Mouse (Mus musculus) mature B cell (primary cell): ENCODE data around the gene Slf2.

Experiments used
- in situ Hi-C: fragments of 300-500 bp; cut with MboI; formaldehyde crosslinking; loops from 2 replicates; pipeline ENCODE4 v1.14.3; 2019

Slf2 gene

GRCm38 (mm10) chr19:44907851-44908690, 22.9 kb upstream of the Slf2 start:
- in situ Hi-C loops: no loop called here

DNA sequence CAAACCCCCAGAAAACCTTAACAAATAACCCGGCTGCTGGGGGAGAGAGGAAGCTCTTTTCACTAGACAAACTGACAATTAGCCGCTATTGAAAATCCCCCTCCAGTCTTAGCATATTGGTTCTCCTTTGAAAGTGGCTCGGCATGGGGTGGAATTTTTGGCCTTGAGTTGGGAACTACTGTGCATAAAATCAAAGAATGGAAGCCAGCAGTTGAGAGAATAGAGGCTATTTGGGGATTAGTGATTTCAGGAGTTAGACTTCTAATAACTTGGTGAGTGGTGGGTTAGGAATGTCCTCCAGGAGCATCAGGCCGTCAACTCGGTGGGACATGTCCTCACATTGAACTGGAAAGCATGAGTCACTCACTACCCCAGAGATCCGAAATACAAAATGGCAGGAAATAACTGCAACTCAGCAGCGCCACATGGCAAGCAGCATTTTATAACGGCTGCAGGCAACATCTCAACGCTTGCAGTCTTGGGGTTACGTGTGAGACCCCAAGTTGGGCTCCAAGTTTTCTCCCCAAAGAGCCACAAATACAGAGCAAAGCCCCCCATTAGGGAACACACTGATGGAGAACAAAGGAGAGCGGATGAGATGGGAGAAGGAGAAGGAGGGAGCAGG, 22.0 kb upstream of the Slf2 start:
- in situ Hi-C loops: no loop called here

DNA sequence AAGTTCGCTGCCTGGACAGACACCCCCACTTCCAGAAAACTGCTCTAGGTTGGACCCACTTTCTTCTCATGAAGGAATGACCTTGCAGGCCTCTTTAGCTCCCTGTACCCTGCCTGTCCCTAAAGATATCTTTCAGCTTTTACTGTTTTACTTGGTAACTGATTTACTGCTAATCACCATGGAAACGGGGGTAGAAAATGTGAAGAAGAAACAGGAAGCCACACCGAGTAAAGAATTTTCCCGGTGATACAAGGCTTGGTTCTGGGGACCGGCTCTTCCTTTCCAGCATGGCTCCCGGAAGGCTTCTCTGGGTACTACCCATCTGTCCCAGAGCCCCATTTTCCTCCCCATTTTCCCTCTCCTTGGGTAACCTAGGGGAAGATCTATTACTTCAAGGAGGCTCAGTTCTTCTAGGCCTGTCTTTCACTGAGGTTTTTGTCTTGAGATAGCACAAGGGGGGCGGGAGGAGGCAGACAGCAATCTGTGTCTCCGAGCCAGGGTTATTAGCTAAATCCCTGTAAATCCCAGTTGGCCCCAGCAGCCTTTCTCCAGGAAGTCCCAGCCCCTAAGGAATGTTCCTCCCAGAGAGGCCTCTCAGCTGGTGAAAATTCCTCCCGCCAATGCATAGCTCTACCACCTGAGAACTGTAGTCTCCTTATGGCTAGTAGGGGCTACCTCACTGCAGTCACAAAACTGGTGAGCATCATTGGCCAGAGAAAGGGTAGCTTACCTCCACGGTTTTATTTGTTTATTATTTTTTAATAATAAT, 16.3 kb upstream of the Slf2 start:
- in situ Hi-C loops: no loop called here

DNA sequence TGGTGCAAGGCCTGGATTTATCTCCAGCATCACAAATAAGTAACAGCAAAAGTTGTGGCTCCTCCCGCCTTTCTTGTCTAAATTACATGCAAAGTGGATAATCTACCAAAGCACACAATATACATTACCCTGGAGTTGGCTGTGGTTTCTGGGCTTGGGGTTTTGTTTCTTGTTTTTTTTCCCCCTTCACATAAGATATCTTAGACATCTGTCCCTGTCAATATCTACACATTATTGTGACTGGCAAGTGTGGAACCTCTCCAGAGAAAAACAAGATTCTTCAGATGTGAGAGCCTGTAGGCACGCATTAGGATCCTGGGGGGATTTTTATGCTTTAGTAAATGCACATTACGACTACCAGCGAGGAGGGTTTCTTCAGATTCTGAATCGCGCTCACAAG, 12.8 kb upstream of the Slf2 start:
- in situ Hi-C loops: no loop called here

GRCm38 (mm10) chr19:44921466-44922139, 9.3 kb upstream of the Slf2 start:
- in situ Hi-C loops: no loop called here

DNA sequence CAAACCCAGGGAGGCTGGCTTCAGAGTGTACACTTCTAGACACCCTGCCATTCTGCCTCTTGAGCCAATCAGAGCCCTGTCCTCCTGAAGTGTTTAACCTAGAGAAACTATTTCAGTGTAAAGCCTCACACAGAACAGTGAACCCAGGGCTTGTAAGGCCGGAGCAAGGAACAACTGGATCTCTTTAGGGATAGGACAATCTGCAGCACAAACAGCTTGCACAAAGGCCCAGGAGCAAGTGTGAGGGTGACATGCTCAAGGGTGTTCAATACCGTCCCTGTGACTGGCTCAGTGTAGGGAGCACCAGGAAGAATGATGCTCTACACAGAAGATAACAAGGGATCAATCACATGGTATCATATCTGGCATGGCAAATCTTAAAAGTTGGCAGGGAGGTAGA, 8.4 kb upstream of the Slf2 start:
- in situ Hi-C loops: no loop called here

GRCm38 (mm10) chr19:44924699-44925098, 6.3 kb upstream of the Slf2 start:
- in situ Hi-C loops: no loop called here

DNA sequence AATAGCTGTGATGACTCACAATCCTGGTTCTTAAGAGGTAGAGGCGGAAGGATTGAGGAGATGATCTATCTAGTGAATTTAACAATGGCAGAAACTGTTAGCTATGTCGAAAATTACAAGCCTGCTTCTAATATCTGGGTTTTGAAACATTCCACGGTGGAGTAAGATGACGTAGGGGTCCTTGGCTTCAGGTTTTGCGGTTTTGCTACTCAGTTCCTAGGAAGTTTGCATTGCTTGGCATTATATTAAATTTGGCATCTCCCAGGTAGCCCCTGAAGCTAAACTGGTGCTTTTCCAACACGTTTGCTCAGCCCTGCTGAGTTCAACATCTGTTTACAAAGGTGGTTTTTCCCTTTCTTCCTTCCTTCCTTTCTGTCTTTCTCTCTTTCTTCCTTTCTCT, 4.2 kb upstream of the Slf2 start:
- in situ Hi-C loops: no loop called here

DNA sequence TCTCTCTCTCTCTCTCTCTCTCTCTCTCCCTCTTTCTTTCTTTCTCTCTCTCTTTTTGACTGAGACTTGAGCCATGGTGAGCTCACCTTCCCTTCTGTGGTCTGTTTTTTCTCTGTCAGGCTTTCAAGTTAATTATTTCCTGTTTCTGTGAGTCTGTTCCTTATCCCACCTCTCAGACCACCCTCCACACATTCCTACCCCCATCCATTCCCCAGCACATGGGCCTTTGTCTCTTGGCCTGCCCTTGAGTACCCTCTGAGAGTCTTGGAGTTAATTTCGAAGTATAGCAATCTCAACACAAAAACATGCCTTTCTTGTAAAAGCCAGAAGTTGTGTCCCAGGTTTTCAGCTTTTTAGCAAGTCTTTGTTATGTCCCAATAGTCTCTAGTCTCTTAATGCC, 3.7 kb upstream of the Slf2 start:
- in situ Hi-C loops: no loop called here

DNA sequence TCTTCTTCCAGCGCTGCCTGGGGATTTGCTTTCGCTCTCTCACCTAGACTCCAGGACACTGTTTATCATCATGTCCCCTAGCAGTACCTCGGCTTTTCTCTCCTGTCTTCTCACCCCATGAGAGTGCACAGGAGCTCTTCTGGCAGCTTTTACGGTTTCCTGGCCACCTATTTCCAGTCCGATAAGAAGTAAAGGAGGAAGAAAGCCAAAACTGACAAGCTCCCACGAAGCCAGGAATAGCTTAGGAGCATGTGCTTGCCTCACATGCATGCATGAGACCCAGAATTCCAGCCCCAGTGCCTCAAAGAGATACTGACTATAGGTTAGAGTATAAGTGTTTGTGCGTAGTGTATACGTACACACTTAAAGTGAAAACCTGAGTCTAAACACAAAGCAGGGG, 2.8 kb upstream of the Slf2 start:
- in situ Hi-C loops: no loop called here

DNA sequence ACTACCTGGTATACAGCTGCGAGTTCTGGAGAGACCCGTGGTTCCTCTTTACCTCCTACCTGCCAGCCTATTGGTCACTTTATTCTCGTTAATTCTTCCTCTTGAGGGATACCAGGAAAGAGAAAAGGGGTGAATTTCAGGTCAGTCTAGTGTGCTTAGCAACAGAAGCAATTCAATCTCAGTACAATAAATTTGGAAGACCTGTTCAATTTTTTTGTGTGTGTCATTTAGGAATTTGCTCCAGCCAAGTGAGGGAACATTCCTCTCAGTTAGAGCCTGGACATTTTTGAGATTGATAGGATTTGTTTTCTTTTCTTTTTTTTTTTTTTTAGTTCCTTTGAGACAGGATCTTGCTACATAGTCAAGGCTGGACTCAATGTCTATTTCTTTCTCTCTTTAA, 1.7 kb upstream of the Slf2 start:
- in situ Hi-C loops: no loop called here

- in situ Hi-C loops: no loop called here
Measured at GRCm38 (mm10) chr19:44929663-44930062, 1.3 kb upstream of the Slf2 start.

GRCm38 (mm10) chr19:44930122-44930521, 829 bp upstream of the Slf2 start:
- in situ Hi-C loops: no loop called here

DNA sequence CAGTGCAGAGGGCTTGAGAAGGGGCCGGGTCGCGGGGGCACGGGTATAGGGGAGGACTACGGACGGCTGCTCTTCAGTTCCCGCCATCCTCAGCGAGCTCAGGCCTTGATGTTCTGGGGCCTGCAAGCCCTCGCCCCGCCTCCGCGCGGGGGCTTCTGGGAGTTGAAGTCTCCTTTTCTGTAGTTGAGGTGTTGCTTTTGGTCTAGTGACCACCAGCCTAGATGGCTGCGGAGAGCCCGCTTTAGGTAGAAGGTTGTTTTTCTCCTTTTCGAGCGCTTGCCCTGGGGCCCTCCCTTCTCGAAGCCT, 456 bp downstream of the Slf2 start:
- in situ Hi-C loops: no loop called here

- in situ Hi-C loops: no loop called here
Measured at GRCm38 (mm10) chr19:44932051-44932450, 1.1 kb downstream of the Slf2 start.

GRCm38 (mm10) chr19:44933136-44933535, 2.2 kb downstream of the Slf2 start:
- in situ Hi-C loops: no loop called here

DNA sequence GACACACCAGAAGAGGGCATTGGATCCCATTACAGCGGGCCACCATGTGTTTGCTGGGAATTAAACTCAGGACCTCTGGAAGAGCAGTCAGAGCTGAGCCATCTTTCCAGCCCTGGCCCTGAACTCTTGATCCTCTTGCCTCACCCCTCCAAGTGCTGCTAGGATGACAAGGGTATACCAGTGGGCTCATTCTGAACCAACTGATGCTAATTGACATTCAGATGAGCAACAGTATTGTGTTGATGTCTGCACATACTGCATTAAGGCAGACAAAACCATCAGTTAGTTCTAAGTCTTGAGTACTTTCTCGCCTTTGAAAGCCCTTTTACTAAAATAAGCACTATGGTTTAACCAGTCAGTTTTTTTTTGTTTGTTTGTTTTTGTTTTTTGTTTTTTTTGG, 28.7 kb downstream of the Slf2 start:
- in situ Hi-C loops: no loop called here

DNA sequence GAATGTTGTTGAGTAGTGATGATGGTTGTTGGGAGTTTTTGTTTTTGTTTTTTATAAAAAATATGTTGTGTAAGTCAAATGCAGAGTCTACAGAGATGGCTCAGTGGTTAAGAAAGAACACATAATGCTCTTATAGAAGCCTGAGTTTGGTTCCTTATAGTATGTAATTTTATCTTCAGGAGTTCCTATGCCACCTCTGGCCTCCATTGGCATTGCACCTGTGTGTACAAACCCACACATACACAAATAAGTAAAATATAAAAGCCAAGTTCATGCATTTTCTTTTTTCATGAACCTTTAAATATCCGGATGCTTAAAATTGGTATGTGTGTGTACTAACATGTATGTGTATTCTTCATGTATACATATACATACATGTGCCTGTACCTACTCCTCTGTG, 35.0 kb downstream of the Slf2 start:
- in situ Hi-C loops: no loop called here

GRCm38 (mm10) chr19:44968329-44968728, 37.4 kb downstream of the Slf2 start:
- in situ Hi-C loops: no loop called here

- in situ Hi-C loops: no loop called here
Measured at GRCm38 (mm10) chr19:44976636-44977035, 45.7 kb downstream of the Slf2 start.

GRCm38 (mm10) chr19:44977148-44977547, 46.2 kb downstream of the Slf2 start:
- in situ Hi-C loops: no loop called here

- in situ Hi-C loops: no loop called here
Measured at GRCm38 (mm10) chr19:44980787-44981186, 49.8 kb downstream of the Slf2 start.
